Mouse (Mus musculus): ENCODE data around the gene Smoc1.

The Smoc1 gene

GRCm38 (mm10) chr12:81131114-81131513 lies 104.5 kb downstream of the Smoc1 start:
- DNase-seq (ENCODE audit: low read depth) = no peak

- DNase-seq (ENCODE audit: low read depth) = no peak
Measured at GRCm38 (mm10) chr12:81133055-81133665, 106.6 kb downstream of the Smoc1 start.

GRCm38 (mm10) chr12:81138217-81138616 lies 111.6 kb downstream of the Smoc1 start:
- no peak for DNase-seq (ENCODE audit: low read depth)

- no peak for DNase-seq (ENCODE audit: low read depth)
Measured at GRCm38 (mm10) chr12:81139463-81139862, 112.9 kb downstream of the Smoc1 start.

GRCm38 (mm10) chr12:81140594-81141328 lies 114.2 kb downstream of the Smoc1 start:
- no peak for DNase-seq (ENCODE audit: low read depth)

- no peak for DNase-seq (ENCODE audit: low read depth)
Measured at GRCm38 (mm10) chr12:81141329-81141711, 114.7 kb downstream of the Smoc1 start.

GRCm38 (mm10) chr12:81142231-81142630 lies 115.6 kb downstream of the Smoc1 start:
- no peak for DNase-seq (ENCODE audit: low read depth)

- DNase-seq (ENCODE audit: low read depth) = no peak
Measured at GRCm38 (mm10) chr12:81144201-81144600, 117.6 kb downstream of the Smoc1 start.

- DNase-seq (ENCODE audit: low read depth) = no peak
Measured at GRCm38 (mm10) chr12:81146417-81147180, 120.0 kb downstream of the Smoc1 start.

GRCm38 (mm10) chr12:81147956-81148355 lies 121.3 kb downstream of the Smoc1 start:
- DNase-seq (ENCODE audit: low read depth) = no peak

- no peak for DNase-seq (ENCODE audit: low read depth)
Measured at GRCm38 (mm10) chr12:81150917-81151316, 124.3 kb downstream of the Smoc1 start.

- DNase-seq (ENCODE audit: low read depth) = no peak
Measured at GRCm38 (mm10) chr12:81152082-81152481, 125.5 kb downstream of the Smoc1 start.

- no peak for DNase-seq (ENCODE audit: low read depth)
Measured at GRCm38 (mm10) chr12:81155675-81156074, 129.1 kb downstream of the Smoc1 start.

- no peak for DNase-seq (ENCODE audit: low read depth)
Measured at GRCm38 (mm10) chr12:81156841-81157240, 130.2 kb downstream of the Smoc1 start.

- no peak for DNase-seq (ENCODE audit: low read depth)
Measured at GRCm38 (mm10) chr12:81159947-81160346, 133.3 kb downstream of the Smoc1 start.

- no peak for DNase-seq (ENCODE audit: low read depth)
Measured at GRCm38 (mm10) chr12:81160425-81160824, 133.8 kb downstream of the Smoc1 start.

GRCm38 (mm10) chr12:81160831-81161230 lies 134.2 kb downstream of the Smoc1 start:
- DNase-seq (ENCODE audit: low read depth) = peak; percentile 16

GRCm38 (mm10) chr12:81161282-81161681 lies 134.7 kb downstream of the Smoc1 start:
- DNase-seq (ENCODE audit: low read depth) = no peak

GRCm38 (mm10) chr12:81163131-81163530 lies 136.5 kb downstream of the Smoc1 start:
- no peak for DNase-seq (ENCODE audit: low read depth)

GRCm38 (mm10) chr12:81163566-81163965 lies 137.0 kb downstream of the Smoc1 start:
- no peak for DNase-seq (ENCODE audit: low read depth)

- no peak for DNase-seq (ENCODE audit: low read depth)
Measured at GRCm38 (mm10) chr12:81166092-81166491, 139.5 kb downstream of the Smoc1 start.

- DNase-seq (ENCODE audit: low read depth) = no peak
Measured at GRCm38 (mm10) chr12:81166615-81167014, 140.0 kb downstream of the Smoc1 start.

- no peak for DNase-seq (ENCODE audit: low read depth)
Measured at GRCm38 (mm10) chr12:81167142-81167541, 140.5 kb downstream of the Smoc1 start.

All from 416B (cell line).